Mouse (Mus musculus): ENCODE measurements around the gene Ost4. TPM values are rescaled to one million over a fixed set of nuclear protein-coding genes. Genes with fewer than 3 reads are reported as not detected.

Ost4 gene
- polyA plus RNA-seq, 1 experiment from 2014 or later, result 303 TPM

DNA sequence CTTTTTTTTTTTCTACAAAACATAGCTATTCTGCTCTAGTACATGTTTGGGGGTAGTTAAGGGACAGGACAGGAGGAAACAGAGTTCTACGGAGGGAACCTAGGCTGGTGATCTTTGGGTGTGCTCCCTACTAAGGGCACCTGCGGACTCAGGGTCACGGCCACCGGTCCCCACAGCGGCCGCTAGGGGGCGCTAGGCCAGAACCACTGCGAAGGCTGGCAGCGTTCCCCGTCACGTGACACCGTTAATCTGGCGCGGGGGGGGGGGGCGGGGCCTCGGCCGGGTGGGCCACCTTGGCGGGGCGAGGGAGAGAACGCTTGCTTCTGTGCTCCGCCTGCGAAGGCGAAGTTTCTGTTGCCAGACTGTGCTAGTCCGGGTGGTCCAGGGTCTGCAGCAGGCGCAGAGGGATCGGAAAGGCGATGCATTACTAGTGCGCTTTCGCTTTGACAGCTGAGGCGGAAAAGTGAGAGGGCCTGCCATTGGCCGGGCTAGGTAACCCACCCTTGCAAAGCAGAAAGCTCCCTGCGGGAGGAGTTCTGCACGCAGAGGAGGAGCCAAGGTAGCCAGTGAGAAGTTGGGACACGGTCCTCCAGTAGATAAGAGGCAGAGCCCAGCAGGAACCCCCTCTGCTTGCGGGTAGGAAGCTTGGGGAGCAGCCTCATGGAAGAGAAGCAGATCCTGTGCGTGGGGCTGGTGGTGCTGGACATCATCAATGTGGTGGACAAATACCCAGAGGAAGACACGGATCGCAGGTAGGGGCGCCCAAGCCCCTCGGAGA lies 13.9 kb upstream of the Ost4 start, which contains the start of gene Khk:
Gene Khk, plus strand, starts transcription at position 176 of the 778 bp plus-strand sequence.
- Histone ChIP-seq H3K36me3 (peaks cover 5% of the 10 kb centered on the region; the same call in 1 of the 2 replicates), H3K27ac (peak within 1 kb of the TSS; percentile 62), H3K4me3 (peak within 1 kb of the TSS; percentile 40), H3K27me3 (peaks cover 15% of the 10 kb centered on the region), H3K9ac (peak within 1 kb of the TSS; percentile 52), H3K4me1 (peaks cover 26% of the 10 kb centered on the region), H3K4me2 (replicated peaks) (peak within 1 kb of the TSS; percentile 70), H3K9me3 (replicated peaks) (no peaks in the 10 kb centered on the region)
- ATAC-seq (ENCODE audit: low FRiP score), result peak; percentile 76
- under 1% methylated on average over 37 of the region's 40 CpGs for WGBS

GRCm38 (mm10) chr5:30920621-30921020 lies 13.0 kb upstream of the Ost4 start:
- peak overlapping the region; percentile 70 for H3K4me2 ChIP-seq (replicated peaks)
- peaks cover 5% of the 10 kb centered on the region; the same call in 1 of the 2 replicates for H3K36me3 ChIP-seq
- no peak overlapping the region for H3K9ac ChIP-seq
- WGBS, result 66% methylated on average over 19 of the region's 19 CpGs
- peaks cover 31% of the 10 kb centered on the region for H3K4me1 ChIP-seq
- no peaks in the 10 kb centered on the region for H3K9me3 ChIP-seq (replicated peaks)
- ATAC-seq (ENCODE audit: low FRiP score), result peak; percentile 24; the same call in 1 of the 2 replicates
- H3K4me3 ChIP-seq, result no peak overlapping the region
- H3K27me3 ChIP-seq, result peaks cover 15% of the 10 kb centered on the region
- H3K27ac ChIP-seq, result no peak overlapping the region

GRCm38 (mm10) chr5:30919831-30920614 lies 12.4 kb upstream of the Ost4 start:
- peaks cover 15% of the 10 kb centered on the region for H3K27me3 ChIP-seq
- H3K27ac ChIP-seq, result no peak overlapping the region
- H3K4me2 ChIP-seq (replicated peaks), result peak overlapping the region; percentile 70; the same call in 1 of the 2 replicates
- peaks cover 5% of the 10 kb centered on the region; the same call in 1 of the 2 replicates for H3K36me3 ChIP-seq
- H3K9me3 ChIP-seq (replicated peaks), result no peaks in the 10 kb centered on the region
- no peak overlapping the region for H3K9ac ChIP-seq
- WGBS, result 73% methylated on average over 11 of the region's 11 CpGs
- no peak overlapping the region for H3K4me3 ChIP-seq
- H3K4me1 ChIP-seq, result peaks cover 37% of the 10 kb centered on the region
- no peak for ATAC-seq (ENCODE audit: low FRiP score)

DNA sequence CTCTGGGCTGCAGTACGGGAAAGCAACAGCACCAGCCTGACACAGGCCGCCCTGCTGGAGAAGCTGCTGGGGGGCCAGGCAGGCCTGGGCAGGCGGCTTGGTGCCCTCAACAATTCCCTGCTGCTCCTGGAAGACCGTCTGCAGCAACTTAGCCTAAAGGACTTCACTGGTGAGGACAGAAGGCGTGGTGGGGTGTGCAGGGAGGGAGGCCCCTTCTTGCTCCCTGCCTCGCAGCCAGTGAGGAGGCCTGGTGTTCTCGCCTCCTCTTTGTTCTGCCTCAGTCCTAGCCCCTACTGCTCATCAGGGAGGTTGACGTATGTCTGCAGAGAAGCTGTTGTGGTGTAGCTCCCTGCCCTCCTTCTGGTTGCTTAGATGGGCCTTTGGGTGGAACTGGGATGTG lies 11.1 kb upstream of the Ost4 start:
- H3K9ac ChIP-seq, result no peak overlapping the region
- 69% methylated on average over 8 of the region's 8 CpGs for WGBS
- no peak overlapping the region for H3K27ac ChIP-seq
- ATAC-seq (ENCODE audit: low FRiP score), result no peak
- H3K4me3 ChIP-seq, result no peak overlapping the region
- no peaks in the 10 kb centered on the region for H3K9me3 ChIP-seq (replicated peaks)
- peaks cover 5% of the 10 kb centered on the region; the same call in 1 of the 2 replicates for H3K36me3 ChIP-seq
- H3K4me1 ChIP-seq, result peaks cover 47% of the 10 kb centered on the region
- no peak overlapping the region for H3K4me2 ChIP-seq (replicated peaks)
- peaks cover 5% of the 10 kb centered on the region; the same call in 1 of the 2 replicates for H3K27me3 ChIP-seq

DNA sequence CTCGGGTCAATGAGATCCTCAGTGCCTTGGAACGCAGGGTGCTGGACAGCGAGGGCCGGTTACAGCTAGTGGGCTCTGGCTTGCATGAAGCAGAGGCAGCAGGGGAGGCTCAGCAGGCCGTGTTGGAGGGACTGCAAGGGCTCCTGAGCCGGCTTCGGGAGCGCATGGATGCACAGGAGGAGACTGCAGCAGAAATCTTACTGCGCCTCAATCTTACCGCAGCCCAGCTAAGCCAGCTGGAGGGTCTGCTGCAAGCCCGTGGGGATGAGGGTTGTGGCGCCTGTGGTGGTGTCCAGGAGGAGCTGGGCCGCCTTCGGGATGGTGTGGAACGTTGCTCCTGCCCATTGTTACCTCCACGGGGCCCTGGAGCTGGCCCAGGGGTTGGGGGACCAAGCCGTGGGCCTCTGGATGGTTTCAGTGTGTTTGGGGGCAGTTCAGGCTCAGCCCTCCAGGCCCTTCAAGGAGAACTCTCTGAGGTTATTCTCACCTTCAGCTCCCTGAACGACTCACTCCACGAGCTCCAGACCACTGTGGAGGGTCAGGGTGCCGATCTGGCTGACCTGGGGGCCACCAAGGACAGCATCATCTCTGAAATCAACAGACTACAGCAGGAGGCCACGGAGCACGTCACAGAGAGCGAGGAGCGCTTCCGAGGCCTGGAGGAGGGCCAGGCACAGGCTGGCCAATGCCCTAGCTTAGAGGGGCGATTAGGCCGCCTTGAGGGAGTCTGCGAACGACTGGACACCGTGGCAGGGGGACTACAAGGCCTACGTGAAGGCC lies 10.5 kb upstream of the Ost4 start:
- 87% methylated on average over 31 of the region's 31 CpGs for WGBS
- H3K4me3 ChIP-seq, result no peak overlapping the region
- H3K4me1 ChIP-seq, result peaks cover 52% of the 10 kb centered on the region
- H3K4me2 ChIP-seq (replicated peaks), result no peak overlapping the region
- no peak for ATAC-seq (ENCODE audit: low FRiP score)
- no peak overlapping the region for H3K9ac ChIP-seq
- peaks cover 5% of the 10 kb centered on the region; the same call in 1 of the 2 replicates for H3K27me3 ChIP-seq
- H3K27ac ChIP-seq, result no peak overlapping the region
- H3K9me3 ChIP-seq (replicated peaks), result no peaks in the 10 kb centered on the region
- peaks cover 5% of the 10 kb centered on the region; the same call in 1 of the 2 replicates for H3K36me3 ChIP-seq

DNA sequence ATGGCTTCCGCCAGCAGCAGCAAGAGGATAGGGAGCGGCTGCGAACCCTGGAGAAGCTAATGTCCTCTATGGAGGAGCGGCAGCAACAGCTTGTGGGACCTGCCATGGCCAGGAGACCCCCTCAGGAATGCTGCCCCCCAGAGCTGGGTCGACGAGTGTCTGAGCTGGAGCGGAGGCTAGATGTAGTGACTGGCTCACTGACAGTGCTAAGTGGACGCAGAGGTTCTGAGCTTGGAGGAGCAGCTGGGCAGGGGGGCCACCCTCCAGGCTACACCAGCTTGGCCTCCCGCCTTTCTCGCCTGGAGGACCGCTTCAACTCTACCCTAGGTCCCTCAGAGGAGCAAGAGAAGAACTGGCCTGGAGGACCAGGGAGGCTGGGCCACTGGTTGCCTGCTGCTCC lies 9.8 kb upstream of the Ost4 start:
- no peak for ATAC-seq (ENCODE audit: low FRiP score)
- Histone ChIP-seq H3K27ac (no peak overlapping the region), H3K4me1 (peaks cover 52% of the 10 kb centered on the region), H3K36me3 (peaks cover 5% of the 10 kb centered on the region; the same call in 1 of the 2 replicates), H3K4me3 (no peak overlapping the region), H3K9ac (no peak overlapping the region), H3K4me2 (replicated peaks) (no peak overlapping the region), H3K9me3 (replicated peaks) (no peaks in the 10 kb centered on the region), H3K27me3 (no peaks in the 10 kb centered on the region)
- WGBS, result 86% methylated on average over 11 of the region's 11 CpGs

DNA sequence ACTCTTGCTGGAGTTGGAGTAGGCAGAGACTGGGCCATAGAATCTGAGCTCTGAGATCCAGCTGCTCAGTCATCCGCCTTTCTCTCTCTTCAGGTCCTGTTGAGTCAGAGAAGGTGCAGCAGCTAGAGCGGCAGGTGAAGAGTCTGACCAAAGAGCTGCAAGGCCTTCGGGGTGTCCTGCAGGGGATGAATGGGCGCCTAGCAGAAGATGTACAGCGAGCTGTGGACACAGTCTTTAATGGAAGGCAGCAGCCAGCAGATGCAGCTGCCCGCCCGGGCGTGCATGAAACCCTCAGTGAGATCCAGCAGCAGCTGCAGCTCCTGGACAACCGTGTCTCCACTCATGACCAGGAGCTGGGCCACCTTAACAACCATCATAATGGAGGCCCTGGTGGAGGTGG lies 9.3 kb upstream of the Ost4 start:
- WGBS, result 91% methylated on average over 9 of the region's 9 CpGs
- H3K27ac ChIP-seq, result no peak overlapping the region
- H3K4me1 ChIP-seq, result peaks cover 51% of the 10 kb centered on the region
- no peak overlapping the region for H3K4me3 ChIP-seq
- H3K27me3 ChIP-seq, result no peaks in the 10 kb centered on the region
- H3K9ac ChIP-seq, result no peak overlapping the region
- H3K9me3 ChIP-seq (replicated peaks), result no peaks in the 10 kb centered on the region
- no peak overlapping the region for H3K4me2 ChIP-seq (replicated peaks)
- H3K36me3 ChIP-seq, result peaks cover 5% of the 10 kb centered on the region; the same call in 1 of the 2 replicates
- ATAC-seq (ENCODE audit: low FRiP score), result no peak

- ATAC-seq (ENCODE audit: low FRiP score), result peak; percentile 82
- Histone ChIP-seq H3K4me3 (peak overlapping the region; percentile 31), H3K4me2 (replicated peaks) (peak overlapping the region; percentile 46), H3K9me3 (replicated peaks) (no peaks in the 10 kb centered on the region), H3K27ac (no peak overlapping the region), H3K9ac (no peak overlapping the region), H3K4me1 (peaks cover 45% of the 10 kb centered on the region), H3K27me3 (no peaks in the 10 kb centered on the region), H3K36me3 (peaks cover 5% of the 10 kb centered on the region; the same call in 1 of the 2 replicates)
- 9% methylated on average over 7 of the region's 7 CpGs for WGBS
These were observed 8.4 kb upstream of the Ost4 start for GRCm38 (mm10) chr5:30915974-30916433.

DNA sequence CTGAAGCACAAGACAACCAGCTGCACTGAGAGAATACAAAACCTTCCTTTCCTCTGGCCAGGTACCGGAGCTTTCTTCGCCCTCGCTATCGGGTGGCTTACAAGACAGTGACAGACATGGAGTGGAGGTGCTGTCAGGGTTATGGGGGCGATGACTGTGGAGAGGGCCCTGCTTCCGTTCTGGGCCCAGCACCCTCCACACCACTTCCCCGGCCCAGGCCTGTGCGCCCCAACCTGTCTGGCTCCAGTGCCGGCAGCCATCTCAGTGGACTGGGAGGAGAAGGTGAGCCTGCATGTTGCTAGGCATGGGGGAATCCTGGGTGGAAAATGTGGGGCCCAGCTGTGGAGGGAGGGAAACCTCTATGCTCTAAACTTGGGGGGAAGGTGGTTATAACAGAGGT lies 7.9 kb upstream of the Ost4 start:
- Histone ChIP-seq H3K27me3 (no peaks in the 10 kb centered on the region), H3K36me3 (peaks cover 5% of the 10 kb centered on the region; the same call in 1 of the 2 replicates), H3K27ac (peak overlapping the region; percentile 86), H3K4me3 (peak overlapping the region; percentile 31), H3K9ac (peak overlapping the region; percentile 55), H3K9me3 (replicated peaks) (no peaks in the 10 kb centered on the region), H3K4me1 (peaks cover 39% of the 10 kb centered on the region), H3K4me2 (replicated peaks) (peak overlapping the region; percentile 46)
- 62% methylated on average over 9 of the region's 9 CpGs for WGBS
- ATAC-seq (ENCODE audit: low FRiP score), result peak; percentile 39

DNA sequence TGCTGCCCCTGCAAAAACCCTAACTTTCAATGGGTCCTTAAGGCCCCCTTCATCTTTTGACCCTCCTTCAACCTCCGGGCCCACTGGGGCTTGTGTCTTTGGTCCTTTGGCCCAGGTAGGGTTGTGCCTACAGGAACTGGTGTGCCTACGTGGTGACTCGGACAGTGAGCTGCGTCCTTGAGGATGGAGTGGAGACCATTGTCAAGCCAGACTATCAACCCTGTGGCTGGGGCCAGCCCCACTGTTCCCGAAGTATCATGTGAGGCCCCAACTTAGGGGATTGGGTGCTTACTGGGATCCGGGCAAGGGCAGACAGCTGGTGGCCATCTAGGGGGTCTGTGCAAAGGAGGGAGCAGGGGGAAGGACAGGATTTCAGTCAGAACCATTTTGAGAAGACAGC lies 7.3 kb upstream of the Ost4 start:
- Histone ChIP-seq H3K27ac (peak overlapping the region; percentile 86), H3K4me1 (peaks cover 37% of the 10 kb centered on the region), H3K9me3 (replicated peaks) (no peaks in the 10 kb centered on the region), H3K27me3 (no peaks in the 10 kb centered on the region), H3K4me2 (replicated peaks) (peak overlapping the region; percentile 46), H3K9ac (peak overlapping the region; percentile 55), H3K36me3 (peaks cover 5% of the 10 kb centered on the region; the same call in 1 of the 2 replicates), H3K4me3 (peak overlapping the region; percentile 31)
- ATAC-seq (ENCODE audit: low FRiP score), result no peak
- WGBS, result 68% methylated on average over 6 of the region's 6 CpGs

- Histone ChIP-seq H3K36me3 (peaks cover 5% of the 10 kb centered on the region; the same call in 1 of the 2 replicates), H3K4me2 (replicated peaks) (peak overlapping the region; percentile 46), H3K4me3 (peak overlapping the region; percentile 31), H3K4me1 (peaks cover 37% of the 10 kb centered on the region), H3K9me3 (replicated peaks) (no peaks in the 10 kb centered on the region), H3K9ac (peak overlapping the region; percentile 55), H3K27ac (peak overlapping the region; percentile 86), H3K27me3 (no peaks in the 10 kb centered on the region)
- no peak for ATAC-seq (ENCODE audit: low FRiP score)
- WGBS, result 56% methylated on average over 7 of the region's 7 CpGs
These were observed 6.6 kb upstream of the Ost4 start for GRCm38 (mm10) chr5:30914101-30914635.

Data from hindbrain, embryonic 12.5 days (tissue).